Mouse (Mus musculus): Measurements from ENCODE around the gene Trpm7. TPM values are rescaled to one million over a fixed set of nuclear protein-coding genes. Genes with fewer than 3 reads are reported as not detected.

Gene Trpm7
- polyA plus RNA-seq, 1 experiment, result 11.6 TPM

- Histone ChIP-seq H3K27me3 (ENCODE audit: control insufficient read depth, insufficient read depth, low read length) (no peaks in the 10 kb centered on the region), H3K36me3 (ENCODE audit: control insufficient read depth, insufficient read depth, low read length) (peaks cover 39% of the 10 kb centered on the region), H3K4me3 (ENCODE audit: control insufficient read depth, insufficient read depth, low read length) (no peak overlapping the region), H3K27ac (ENCODE audit: control insufficient read depth, insufficient read depth, low read length) (no peak overlapping the region), H3K4me1 (replicated peaks; ENCODE audit: control insufficient read depth, insufficient read depth, low read length) (no peaks in the 10 kb centered on the region)
- 96% methylated on average over 4 of the region's 4 CpGs for WGBS
- no peak for DNase-seq
- no peak for TF ChIP-seq POLR2A (IDR thresholded peaks at IDR 0.05; ENCODE audit: control insufficient read depth, extremely low read depth, insufficient read depth, low read length, poor library complexity)
- TF ChIP-seq CTCF (IDR thresholded peaks at IDR 0.05; ENCODE audit: borderline replicate concordance, control insufficient read depth, extremely low read depth, insufficient read depth, low read length, poor library complexity), result no peak
Observed at GRCm38 (mm10) chr2:126844751-126845150, 31.3 kb downstream of the Trpm7 start.

GRCm38 (mm10) chr2:126838848-126839247 lies 37.2 kb downstream of the Trpm7 start:
- H3K36me3 ChIP-seq (ENCODE audit: control insufficient read depth, insufficient read depth, low read length), result peaks cover 41% of the 10 kb centered on the region
- H3K4me3 ChIP-seq (ENCODE audit: control insufficient read depth, insufficient read depth, low read length), result no peak overlapping the region

DNA sequence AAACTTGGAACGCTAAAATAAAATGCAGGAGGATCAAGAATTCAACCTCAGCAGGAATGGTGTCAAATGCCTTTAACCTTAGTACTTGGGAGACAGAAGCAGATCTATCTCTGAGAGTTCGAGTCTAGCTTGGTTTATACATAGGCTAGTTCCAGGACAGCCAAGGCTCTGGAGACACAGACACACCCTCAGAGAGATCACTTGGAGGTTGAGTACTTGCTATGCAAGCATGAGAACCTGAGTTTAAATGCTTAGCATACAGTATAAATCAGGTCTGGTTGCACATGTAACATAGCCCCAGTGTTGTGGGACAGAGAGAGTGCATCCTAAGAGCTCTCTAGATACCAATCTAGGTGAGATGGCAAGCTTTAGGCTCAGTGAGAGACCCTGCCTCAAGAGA lies 58.6 kb downstream of the Trpm7 start:
- H3K36me3 ChIP-seq (ENCODE audit: control insufficient read depth, insufficient read depth, low read length), result peaks cover 48% of the 10 kb centered on the region

More at GRCm38 (mm10) chr2:126838848-126839247, 37.2 kb downstream of the Trpm7 start:
- DNase-seq, result no peak
- TF ChIP-seq POLR2A (IDR thresholded peaks at IDR 0.05; ENCODE audit: control insufficient read depth, extremely low read depth, insufficient read depth, low read length, poor library complexity) (no peak), CTCF (IDR thresholded peaks at IDR 0.05; ENCODE audit: borderline replicate concordance, control insufficient read depth, extremely low read depth, insufficient read depth, low read length, poor library complexity) (no peak)
- Histone ChIP-seq H3K27ac (ENCODE audit: control insufficient read depth, insufficient read depth, low read length) (no peak overlapping the region), H3K4me1 (replicated peaks; ENCODE audit: control insufficient read depth, insufficient read depth, low read length) (no peaks in the 10 kb centered on the region), H3K27me3 (ENCODE audit: control insufficient read depth, insufficient read depth, low read length) (no peaks in the 10 kb centered on the region)
- 95% methylated on average over 5 of the region's 5 CpGs for WGBS

GRCm38 (mm10) chr2:126816644-126817347 lies 59.2 kb downstream of the Trpm7 start:
- no peak overlapping the region for H3K4me3 ChIP-seq (ENCODE audit: control insufficient read depth, insufficient read depth, low read length)
- H3K27ac ChIP-seq (ENCODE audit: control insufficient read depth, insufficient read depth, low read length), result no peak overlapping the region
- no peaks in the 10 kb centered on the region for H3K4me1 ChIP-seq (replicated peaks; ENCODE audit: control insufficient read depth, insufficient read depth, low read length)
- TF ChIP-seq POLR2A (IDR thresholded peaks at IDR 0.05; ENCODE audit: control insufficient read depth, extremely low read depth, insufficient read depth, low read length, poor library complexity) (no peak), CTCF (IDR thresholded peaks at IDR 0.05; ENCODE audit: borderline replicate concordance, control insufficient read depth, extremely low read depth, insufficient read depth, low read length, poor library complexity) (no peak)
- WGBS, result 94% methylated on average over 4 of the region's 4 CpGs
- peaks cover 55% of the 10 kb centered on the region for H3K36me3 ChIP-seq (ENCODE audit: control insufficient read depth, insufficient read depth, low read length)
- no peak for DNase-seq
- H3K27me3 ChIP-seq (ENCODE audit: control insufficient read depth, insufficient read depth, low read length), result no peaks in the 10 kb centered on the region

More for the DNA sequence above, 58.6 kb downstream of the Trpm7 start:
- H3K4me1 ChIP-seq (replicated peaks; ENCODE audit: control insufficient read depth, insufficient read depth, low read length), result no peaks in the 10 kb centered on the region
- 91% methylated on average over 2 of the region's 2 CpGs for WGBS
- no peak overlapping the region for H3K4me3 ChIP-seq (ENCODE audit: control insufficient read depth, insufficient read depth, low read length)
- H3K27ac ChIP-seq (ENCODE audit: control insufficient read depth, insufficient read depth, low read length), result no peak overlapping the region
- no peak for TF ChIP-seq POLR2A (IDR thresholded peaks at IDR 0.05; ENCODE audit: control insufficient read depth, extremely low read depth, insufficient read depth, low read length, poor library complexity)
- no peak for TF ChIP-seq CTCF (IDR thresholded peaks at IDR 0.05; ENCODE audit: borderline replicate concordance, control insufficient read depth, extremely low read depth, insufficient read depth, low read length, poor library complexity)
- no peak for DNase-seq
- no peaks in the 10 kb centered on the region for H3K27me3 ChIP-seq (ENCODE audit: control insufficient read depth, insufficient read depth, low read length)

DNA sequence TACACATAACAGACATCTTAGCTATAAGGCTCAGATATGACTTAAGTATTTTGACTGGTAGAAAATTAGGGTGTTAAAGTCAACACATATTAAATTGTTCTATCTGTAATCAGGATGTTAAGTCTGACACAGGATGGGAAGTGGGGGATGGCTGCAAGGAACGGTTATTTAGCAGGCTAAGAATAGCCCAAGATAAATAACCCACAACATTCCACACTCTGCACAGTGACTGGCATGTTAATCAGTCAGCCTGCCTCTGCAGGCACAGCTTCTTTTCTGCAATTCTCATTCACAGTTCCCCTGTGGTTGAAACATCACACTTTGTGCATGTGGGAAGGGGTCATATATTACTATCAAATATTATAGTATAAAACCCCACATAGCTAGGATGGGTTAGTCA lies 60.2 kb downstream of the Trpm7 start:
- no peak for DNase-seq
- 93% methylated on average over 1 of the region's 1 CpGs for WGBS
- TF ChIP-seq CTCF (IDR thresholded peaks at IDR 0.05; ENCODE audit: borderline replicate concordance, control insufficient read depth, extremely low read depth, insufficient read depth, low read length, poor library complexity) (no peak), POLR2A (IDR thresholded peaks at IDR 0.05; ENCODE audit: control insufficient read depth, extremely low read depth, insufficient read depth, low read length, poor library complexity) (no peak)
- Histone ChIP-seq H3K27me3 (ENCODE audit: control insufficient read depth, insufficient read depth, low read length) (no peaks in the 10 kb centered on the region), H3K36me3 (ENCODE audit: control insufficient read depth, insufficient read depth, low read length) (peaks cover 58% of the 10 kb centered on the region), H3K4me1 (replicated peaks; ENCODE audit: control insufficient read depth, insufficient read depth, low read length) (no peaks in the 10 kb centered on the region), H3K4me3 (ENCODE audit: control insufficient read depth, insufficient read depth, low read length) (no peak overlapping the region), H3K27ac (ENCODE audit: control insufficient read depth, insufficient read depth, low read length) (no peak overlapping the region)

DNA sequence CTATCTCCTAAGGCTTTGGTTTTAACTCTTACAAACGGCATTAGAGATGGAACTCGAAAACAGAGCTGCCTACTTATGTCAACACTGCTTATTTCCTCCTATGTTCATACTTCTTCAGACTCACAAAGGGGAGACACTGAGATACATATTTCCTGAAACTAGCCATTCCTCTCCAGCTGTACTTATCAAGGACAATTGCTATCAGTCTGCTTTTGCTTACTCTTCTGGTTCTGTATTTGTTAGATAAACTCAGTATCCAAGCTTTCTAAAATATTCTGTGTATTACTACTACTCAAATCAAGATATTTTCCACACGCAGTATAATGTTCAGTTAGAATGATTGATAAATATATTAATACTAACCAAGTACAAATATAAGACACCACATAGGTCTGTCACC lies 74.0 kb downstream of the Trpm7 start:
- no peaks in the 10 kb centered on the region for H3K4me1 ChIP-seq (replicated peaks; ENCODE audit: control insufficient read depth, insufficient read depth, low read length)
- H3K4me3 ChIP-seq (ENCODE audit: control insufficient read depth, insufficient read depth, low read length), result no peak overlapping the region
- H3K27ac ChIP-seq (ENCODE audit: control insufficient read depth, insufficient read depth, low read length), result no peak overlapping the region
- no peak for DNase-seq
- 99% methylated on average over 3 of the region's 3 CpGs for WGBS
- H3K27me3 ChIP-seq (ENCODE audit: control insufficient read depth, insufficient read depth, low read length), result no peaks in the 10 kb centered on the region
- peaks cover 56% of the 10 kb centered on the region for H3K36me3 ChIP-seq (ENCODE audit: control insufficient read depth, insufficient read depth, low read length)
- no peak for TF ChIP-seq CTCF (IDR thresholded peaks at IDR 0.05; ENCODE audit: borderline replicate concordance, control insufficient read depth, extremely low read depth, insufficient read depth, low read length, poor library complexity)
- no peak for TF ChIP-seq POLR2A (IDR thresholded peaks at IDR 0.05; ENCODE audit: control insufficient read depth, extremely low read depth, insufficient read depth, low read length, poor library complexity)

Measured in thymus, adult 2 months (tissue).